ENCODE assay signal across 8 mouse cellular contexts in the genomic region with DNA sequence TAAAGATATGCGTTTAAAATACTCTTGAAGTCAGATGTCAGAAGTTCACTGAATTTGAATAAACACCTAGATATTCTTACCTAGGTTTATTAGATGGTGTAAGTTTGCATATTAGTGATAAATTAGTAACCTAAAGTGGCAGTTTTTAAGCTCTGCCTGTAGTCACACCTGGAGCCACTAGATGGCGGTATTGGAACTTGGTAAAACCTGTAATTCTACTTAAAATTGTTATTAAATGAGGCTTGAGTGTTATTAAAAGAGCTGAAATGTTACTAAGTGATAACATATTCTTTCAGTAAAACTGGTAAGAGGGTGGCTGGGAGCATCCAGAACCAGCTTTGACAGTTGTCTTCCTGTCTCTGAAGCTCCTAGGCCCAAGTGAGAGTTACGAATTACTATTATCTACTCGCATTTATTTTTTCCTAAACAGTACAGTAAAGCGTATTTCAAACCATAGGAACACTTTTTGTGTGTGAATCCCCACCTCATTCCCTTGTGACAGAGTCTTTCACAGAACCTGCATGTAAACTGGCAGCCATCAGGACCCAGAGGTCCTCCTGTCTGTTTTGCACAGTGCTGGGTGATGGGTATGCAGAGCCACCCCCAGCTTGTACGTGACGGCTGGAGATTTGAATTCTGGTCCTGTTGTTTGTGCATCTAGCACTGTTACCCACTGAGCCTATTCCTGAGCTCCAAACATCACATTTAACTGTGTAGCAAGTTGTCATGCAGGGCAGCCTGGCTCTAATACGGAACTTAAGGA. TPM values are rescaled to one million over a fixed set of nuclear protein-coding genes. Genes with fewer than 3 reads are reported as not detected.
A peak's percentile ranks its signal among the peaks of the same experiment; 100 is the strongest.
DNase-seq lines count a peak whose midpoint lies in the region; ATAC-seq and TF ChIP-seq lines count a peak whose summit lies in the region.

No protein-coding gene starts in this region.

- H3K36me3 ChIP-seq in heart, postnatal 0 days (replicated peaks; ENCODE audit: control insufficient read depth, insufficient read depth, low read length): no peaks in the 10 kb centered on the region; the same call in 1 of the 2 replicates

- peak; percentile 45 to 56 for DNase-seq in left cerebral cortex, postnatal 10 days (ENCODE audit: extremely low spot score in 1 of 2, low spot score in 2 of 2)
- no peak for DNase-seq in left cerebral cortex, adult 11 months (ENCODE audit: low spot score)
- DNase-seq in MEL-GATA-1-ER (ENCODE audit: extremely low read depth, low read depth): peak; percentile 63
- DNase-seq in cerebellum, postnatal 10 days: peak; percentile 67 to 82
- DNase-seq in heart, postnatal 0 days (ENCODE audit: low spot score): peak; percentile 65
- peak; percentile 64 to 65 for DNase-seq in layer of hippocampus, postnatal 10 days (ENCODE audit: low spot score in 2 of 2)
- peak; percentile 28 for DNase-seq in yolk sac, embryonic 10.5 days (ENCODE audit: low spot score)

- H3K27ac ChIP-seq in heart, postnatal 0 days (ENCODE audit: low read depth): peak overlapping the region; percentile 56

- intact Hi-C loops in left cerebral cortex, postnatal 10 days (cut with DNase I): loop anchor here (2.0 to 5.0 kb wide), 2 partner anchors 134 to 204 kb away; no protein-coding TSS in a partner anchor

- no peaks in the 10 kb centered on the region for H3K9me3 ChIP-seq in heart, postnatal 0 days (replicated peaks; ENCODE audit: control insufficient read depth, low read length)

- TF ChIP-seq CTCF in heart, postnatal 0 days (IDR thresholded peaks at IDR 0.05; ENCODE audit: low read depth): peak; percentile 65

- TF ChIP-seq EP300 in heart, postnatal 0 days (IDR thresholded peaks at IDR 0.05; ENCODE audit: low read depth): no peak

- ATAC-seq in heart, postnatal 0 days (ENCODE audit: insufficient read depth, low read depth): no peak
- ATAC-seq in megakaryocyte-erythroid progenitor cell, adult 5-6 weeks (replicated peaks; ENCODE audit: low FRiP score, low TSS enrichment, poor library complexity, severe bottlenecking): peak; percentile 48

- no peak overlapping the region for H3K4me3 ChIP-seq in heart, postnatal 0 days (ENCODE audit: low read depth, low read length)

- no peak overlapping the region for H3K9ac ChIP-seq in heart, postnatal 0 days (replicated peaks; ENCODE audit: low read depth, low read length)

- no peaks in the 10 kb centered on the region for H3K27me3 ChIP-seq in heart, postnatal 0 days (ENCODE audit: control insufficient read depth, insufficient read depth, low read length)

- H3K4me2 ChIP-seq in heart, postnatal 0 days (ENCODE audit: low read depth, low read length): no peak overlapping the region

- H3K4me1 ChIP-seq in heart, postnatal 0 days (ENCODE audit: control insufficient read depth, insufficient read depth): peaks cover 11% of the 10 kb centered on the region; the same call in 1 of the 2 replicates

- 51% methylated on average over 8 of the region's 8 CpGs for WGBS in heart, postnatal 0 days

RNA-seq across cellular contexts. Expression of a gene that starts 13.0 kb away (rescaled TPM):
- total RNA-seq in left cerebral cortex, postnatal 10 days (2021): not detected
- not detected in 2 replicates for total RNA-seq in heart, postnatal 0 days (2014; rRNA removed; ENCODE audit: low replicate concordance)
- polyA plus RNA-seq in heart, postnatal 0 days (2015; fragmentation: Nextera tagmentation; extraction: Ambion mirVana): 0.07 and 0.10 TPM in 2 replicates
- not detected for total RNA-seq in layer of hippocampus, postnatal 10 days (2021)
- total RNA-seq in megakaryocyte-erythroid progenitor cell, adult 5-6 weeks (2014; fragmentation: Nextera tagmentation): 0.96 and 1.0 TPM in 2 replicates
- total RNA-seq in megakaryocyte-erythroid progenitor cell, adult 5-6 weeks (2017): 0.70 and 1.6 TPM in 2 replicates

RNA-seq across cellular contexts. Expression of a gene that starts 36.4 kb away (rescaled TPM):
- 1 to 10 TPM; 1.0 to 1.1 TPM for total RNA-seq in left cerebral cortex, postnatal 10 days (2021)
- 1.3 and 1.5 TPM in 2 replicates for total RNA-seq in heart, postnatal 0 days (2014; rRNA removed; ENCODE audit: low replicate concordance)
- polyA plus RNA-seq in heart, postnatal 0 days (2015; fragmentation: Nextera tagmentation; extraction: Ambion mirVana): 0.89 and 1.1 TPM in 2 replicates
- total RNA-seq in layer of hippocampus, postnatal 10 days (2021): under 1 TPM; 0.71 to 0.83 TPM
- 0.52 TPM in 1 of 2 replicates, not detected in the other for total RNA-seq in megakaryocyte-erythroid progenitor cell, adult 5-6 weeks (2014; fragmentation: Nextera tagmentation)
- total RNA-seq in megakaryocyte-erythroid progenitor cell, adult 5-6 weeks (2017): 0.94 and 2.7 TPM in 2 replicates

RNA-seq across cellular contexts. Expression of a gene that starts 50.1 kb away (rescaled TPM):
- total RNA-seq in left cerebral cortex, postnatal 10 days (2021): 10 to 100 TPM; 27.3 to 30.3 TPM
- 55.5 and 66.8 TPM in 2 replicates for total RNA-seq in heart, postnatal 0 days (2014; rRNA removed; ENCODE audit: low replicate concordance)
- polyA plus RNA-seq in heart, postnatal 0 days (2015; fragmentation: Nextera tagmentation; extraction: Ambion mirVana): 38.7 and 39.4 TPM in 2 replicates
- 10 to 100 TPM; 39.1 to 39.3 TPM for total RNA-seq in layer of hippocampus, postnatal 10 days (2021)
- total RNA-seq in megakaryocyte-erythroid progenitor cell, adult 5-6 weeks (2014; fragmentation: Nextera tagmentation): 14.0 and 14.8 TPM in 2 replicates
- 10.2 and 16.6 TPM in 2 replicates for total RNA-seq in megakaryocyte-erythroid progenitor cell, adult 5-6 weeks (2017)
